Mouse (Mus musculus): ENCODE results near the gene Nfs1. TPM values are rescaled to one million over a fixed set of nuclear protein-coding genes. Genes with fewer than 3 reads are reported as not detected.
"Not testable (repeated sequence)": the region's sequence is repeated elsewhere in the genome, so short reads cannot be mapped to it uniquely, and the experiment has no call there.

Gene Nfs1
- polyA plus RNA-seq (2015; fragmentation: Nextera tagmentation; extraction: Ambion mirVana) = 41.0 and 43.6 TPM in 2 replicates

DNA sequence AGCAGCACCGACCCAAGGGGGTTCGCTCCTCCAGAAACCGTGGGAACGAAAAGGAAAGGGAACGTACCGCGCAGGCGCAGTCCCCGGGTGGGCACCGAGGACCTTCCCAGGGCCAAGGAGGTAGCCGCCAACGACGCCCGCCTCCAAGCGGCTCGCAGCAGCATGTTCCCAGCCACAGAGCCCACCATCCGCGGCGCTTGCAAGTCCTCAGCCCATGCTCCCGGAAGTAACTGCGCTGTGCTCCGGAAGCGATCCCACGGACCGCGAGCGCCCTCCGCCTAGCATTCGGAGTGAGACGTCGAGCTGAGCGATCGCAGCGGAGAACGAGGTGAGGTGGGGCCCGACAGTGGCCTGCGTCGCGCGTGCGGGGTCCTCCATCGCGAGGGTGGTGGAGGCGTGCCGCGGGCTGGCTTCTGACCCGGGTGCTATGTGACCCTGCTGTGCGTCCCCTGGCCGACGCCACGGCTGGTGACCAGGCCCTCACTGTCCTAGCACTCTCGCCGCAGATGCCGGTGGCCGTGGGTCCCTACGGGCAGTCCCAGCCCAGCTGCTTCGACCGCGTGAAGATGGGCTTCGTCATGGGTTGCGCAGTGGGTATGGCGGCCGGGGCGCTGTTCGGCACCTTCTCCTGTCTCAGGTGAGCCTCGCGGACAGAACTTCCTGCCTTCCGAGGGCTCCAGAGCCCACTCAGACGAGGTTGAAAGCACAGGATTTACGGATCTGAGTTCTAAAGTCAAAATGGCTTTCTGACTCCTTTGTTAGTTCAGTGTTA lies at the start of gene Nfs1, which contains the start of gene Romo1:
TSS of gene Nfs1 (minus strand) at position 234 of the 772 bp plus-strand sequence.
TSS of gene Romo1 (plus strand) at position 87 of the 772 bp plus-strand sequence.
- H3K36me3 ChIP-seq (ENCODE audit: control insufficient read depth, insufficient read depth, low read length) = peaks cover 15% of the 10 kb centered on the region

DNA sequence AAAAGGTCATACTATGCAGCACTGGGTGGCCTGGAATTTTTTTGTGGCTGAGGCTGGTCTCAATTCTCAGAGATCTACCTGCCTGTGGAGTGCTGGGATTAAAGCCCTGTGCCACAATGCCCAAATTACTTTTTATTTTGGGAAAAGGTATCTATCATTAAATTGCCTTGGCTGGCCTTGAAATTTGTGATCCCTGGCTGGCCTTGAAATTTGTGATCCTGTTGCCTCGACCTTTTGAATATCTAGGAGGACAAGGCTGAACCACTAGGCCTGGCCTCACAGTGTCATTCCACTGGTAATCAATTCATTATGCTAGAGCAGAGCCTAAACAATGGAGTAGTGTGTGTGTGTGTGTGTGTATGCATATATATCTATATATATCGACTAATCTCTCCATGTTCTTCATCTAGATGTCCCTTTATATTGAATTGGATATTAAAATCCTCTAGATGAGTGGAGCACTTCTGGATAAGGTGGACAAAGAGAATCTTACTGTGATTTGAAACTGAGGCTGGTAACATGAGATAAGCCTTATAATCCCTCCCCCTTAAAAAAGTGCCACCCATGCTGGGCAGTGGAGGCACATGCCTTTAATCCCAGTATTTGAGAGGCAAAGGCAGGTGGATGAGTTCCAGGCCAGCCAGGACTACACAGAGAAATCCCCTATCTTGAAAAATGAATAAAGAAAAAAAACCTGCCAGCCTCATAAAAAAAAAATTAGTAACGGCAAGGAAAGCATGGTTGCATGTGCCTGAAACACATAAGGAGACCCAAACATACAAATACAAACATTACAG lies 49.3 kb upstream of the Nfs1 start:
- no peaks in the 10 kb centered on the region for H3K36me3 ChIP-seq (ENCODE audit: control insufficient read depth, insufficient read depth, low read length)
- no peaks in the 10 kb centered on the region for H3K9me3 ChIP-seq (ENCODE audit: control insufficient read depth, low read length)
- WGBS = 77% methylated on average over 3 of the region's 3 CpGs
- H3K9ac ChIP-seq (ENCODE audit: low read length) = no peak overlapping the region
- H3K4me2 ChIP-seq (ENCODE audit: low read depth, low read length) = no peak overlapping the region
- H3K27ac ChIP-seq (ENCODE audit: low read length) = no peak overlapping the region
- no peaks in the 10 kb centered on the region for H3K27me3 ChIP-seq (ENCODE audit: control insufficient read depth, insufficient read depth, low read depth, low read length)
- no peak for ATAC-seq (ENCODE audit: low read depth)
- H3K4me3 ChIP-seq (ENCODE audit: low read length) = no peak overlapping the region
- peaks cover 14% of the 10 kb centered on the region for H3K4me1 ChIP-seq (replicated peaks; ENCODE audit: control insufficient read depth, insufficient read depth, low read length)

More for the DNA sequence above, at the start of gene Nfs1, which contains the start of gene Romo1:
- WGBS = under 1% methylated on average over 60 of the region's 70 CpGs
- H3K4me3 ChIP-seq (ENCODE audit: low read length) = peak within 1 kb of the TSS; percentile 86
- peak within 1 kb of the TSS; percentile 71 for H3K4me2 ChIP-seq (ENCODE audit: low read depth, low read length)
- peaks cover 4% of the 10 kb centered on the region for H3K4me1 ChIP-seq (replicated peaks; ENCODE audit: control insufficient read depth, insufficient read depth, low read length)
- no peaks in the 10 kb centered on the region for H3K9me3 ChIP-seq (ENCODE audit: control insufficient read depth, low read length)
- H3K27ac ChIP-seq (ENCODE audit: low read length) = peak within 1 kb of the TSS; percentile 95
- peak; percentile 98 for ATAC-seq (ENCODE audit: low read depth)
- no peaks in the 10 kb centered on the region for H3K27me3 ChIP-seq (ENCODE audit: control insufficient read depth, insufficient read depth, low read depth, low read length)
- peak within 1 kb of the TSS; percentile 95 for H3K9ac ChIP-seq (ENCODE audit: low read length)

DNA sequence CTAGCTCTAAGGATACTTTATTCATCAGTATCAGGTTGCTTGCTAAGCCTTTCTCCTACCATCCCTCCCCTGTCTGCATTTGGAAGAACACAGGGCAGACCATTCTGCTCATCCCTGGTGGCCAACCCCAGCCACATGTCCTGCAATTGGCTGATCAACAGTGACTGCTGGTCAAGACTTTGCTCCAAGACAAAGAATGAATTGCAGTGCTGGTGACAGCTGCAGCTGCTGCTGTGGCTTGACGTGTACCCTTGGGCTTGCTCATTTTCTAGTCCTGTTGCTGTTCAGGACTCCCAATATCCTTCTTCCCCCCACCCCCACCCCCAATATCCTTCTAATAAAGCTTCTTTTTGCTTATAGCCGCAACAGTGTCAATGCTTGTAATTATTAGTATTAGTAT lies 48.1 kb upstream of the Nfs1 start:
- peaks cover 5% of the 10 kb centered on the region for H3K4me1 ChIP-seq (replicated peaks; ENCODE audit: control insufficient read depth, insufficient read depth, low read length)
- H3K4me3 ChIP-seq (ENCODE audit: low read length) = no peak overlapping the region
- H3K9me3 ChIP-seq (ENCODE audit: control insufficient read depth, low read length) = no peaks in the 10 kb centered on the region
- no peak overlapping the region for H3K27ac ChIP-seq (ENCODE audit: low read length)
- no peaks in the 10 kb centered on the region for H3K36me3 ChIP-seq (ENCODE audit: control insufficient read depth, insufficient read depth, low read length)
- H3K27me3 ChIP-seq (ENCODE audit: control insufficient read depth, insufficient read depth, low read depth, low read length) = no peaks in the 10 kb centered on the region
- ATAC-seq (ENCODE audit: low read depth) = no peak
- 73% methylated on average over 2 of the region's 2 CpGs for WGBS
- no peak overlapping the region for H3K9ac ChIP-seq (ENCODE audit: low read length)
- no peak overlapping the region for H3K4me2 ChIP-seq (ENCODE audit: low read depth, low read length)

DNA sequence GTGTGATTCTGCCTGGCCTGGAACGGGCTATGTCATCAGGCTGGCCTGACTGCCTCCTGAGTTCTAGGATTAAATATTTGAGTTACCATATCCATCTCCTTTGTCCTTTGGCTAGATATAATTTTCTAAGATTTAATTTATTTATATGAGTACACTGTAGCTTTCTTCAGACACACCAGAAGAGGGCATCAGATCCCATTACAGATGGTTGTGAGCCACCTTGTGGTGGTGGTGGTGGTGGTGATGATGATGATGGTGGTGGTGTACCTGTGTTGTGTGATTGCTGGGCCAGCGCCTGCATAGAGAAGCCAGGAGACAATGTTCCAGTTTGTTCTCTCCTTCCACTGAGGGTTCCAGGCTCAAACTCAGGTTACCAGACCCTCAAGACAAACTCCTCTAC lies 47.6 kb upstream of the Nfs1 start:
- Histone ChIP-seq H3K9ac (ENCODE audit: low read length) (no peak overlapping the region), H3K4me1 (replicated peaks; ENCODE audit: control insufficient read depth, insufficient read depth, low read length) (peaks cover 5% of the 10 kb centered on the region), H3K27ac (ENCODE audit: low read length) (no peak overlapping the region), H3K4me2 (ENCODE audit: low read depth, low read length) (no peak overlapping the region), H3K36me3 (ENCODE audit: control insufficient read depth, insufficient read depth, low read length) (no peaks in the 10 kb centered on the region), H3K27me3 (ENCODE audit: control insufficient read depth, insufficient read depth, low read depth, low read length) (no peaks in the 10 kb centered on the region), H3K4me3 (ENCODE audit: low read length) (no peak overlapping the region), H3K9me3 (ENCODE audit: control insufficient read depth, low read length) (no peaks in the 10 kb centered on the region)
- 88% methylated on average over 2 of the region's 2 CpGs for WGBS
- no peak for ATAC-seq (ENCODE audit: low read depth)

DNA sequence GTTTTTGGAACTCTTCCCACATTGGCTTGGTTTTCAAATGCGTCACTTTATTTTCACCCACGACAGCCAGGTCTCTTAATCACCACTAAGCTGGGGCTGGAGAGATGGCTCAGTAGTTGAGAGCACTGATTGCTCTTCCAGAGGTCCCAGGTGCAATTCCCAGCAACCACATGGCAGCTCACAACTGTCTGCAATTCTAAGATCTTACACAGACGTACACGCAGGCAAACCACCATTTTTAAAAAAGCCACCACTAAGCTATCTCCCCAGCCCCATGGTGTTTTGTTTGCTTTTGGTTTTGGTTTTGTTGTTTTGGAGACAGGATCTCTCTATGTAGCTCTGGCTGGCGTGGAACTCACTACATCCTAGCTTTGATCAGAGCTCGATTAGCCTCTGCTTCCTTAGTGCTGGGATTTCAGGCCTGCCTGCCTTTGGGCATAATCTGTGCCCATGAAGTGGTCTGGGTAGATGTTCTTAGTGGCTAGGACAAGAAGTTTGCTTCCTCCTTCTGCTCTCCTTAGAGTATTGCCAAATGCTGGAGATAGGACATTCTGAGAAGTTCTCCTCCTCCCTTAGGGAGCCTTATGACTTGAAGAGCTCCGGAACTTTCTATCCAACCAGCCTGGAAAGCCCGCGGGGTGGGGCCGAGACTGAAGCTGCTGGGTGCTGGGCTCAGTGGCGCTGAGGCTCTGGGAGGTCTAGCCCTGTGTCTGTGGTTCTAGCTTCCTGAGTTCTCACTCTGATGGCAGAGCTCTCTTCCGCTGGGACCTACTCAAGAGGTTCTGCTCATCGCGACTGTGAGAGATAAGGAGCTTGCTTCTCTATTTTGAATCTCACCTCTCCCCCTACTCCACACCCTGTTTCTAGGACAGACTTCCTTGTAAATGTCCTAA lies 46.3 kb upstream of the Nfs1 start:
- Histone ChIP-seq H3K4me2 (ENCODE audit: low read depth, low read length) (no peak overlapping the region), H3K36me3 (ENCODE audit: control insufficient read depth, insufficient read depth, low read length) (no peaks in the 10 kb centered on the region), H3K27me3 (ENCODE audit: control insufficient read depth, insufficient read depth, low read depth, low read length) (no peaks in the 10 kb centered on the region), H3K9ac (ENCODE audit: low read length) (no peak overlapping the region), H3K27ac (ENCODE audit: low read length) (no peak overlapping the region), H3K9me3 (ENCODE audit: control insufficient read depth, low read length) (no peaks in the 10 kb centered on the region), H3K4me1 (replicated peaks; ENCODE audit: control insufficient read depth, insufficient read depth, low read length) (no peaks in the 10 kb centered on the region), H3K4me3 (ENCODE audit: low read length) (no peak overlapping the region)
- ATAC-seq (ENCODE audit: low read depth) = no peak
- WGBS = 74% methylated on average over 14 of the region's 14 CpGs

DNA sequence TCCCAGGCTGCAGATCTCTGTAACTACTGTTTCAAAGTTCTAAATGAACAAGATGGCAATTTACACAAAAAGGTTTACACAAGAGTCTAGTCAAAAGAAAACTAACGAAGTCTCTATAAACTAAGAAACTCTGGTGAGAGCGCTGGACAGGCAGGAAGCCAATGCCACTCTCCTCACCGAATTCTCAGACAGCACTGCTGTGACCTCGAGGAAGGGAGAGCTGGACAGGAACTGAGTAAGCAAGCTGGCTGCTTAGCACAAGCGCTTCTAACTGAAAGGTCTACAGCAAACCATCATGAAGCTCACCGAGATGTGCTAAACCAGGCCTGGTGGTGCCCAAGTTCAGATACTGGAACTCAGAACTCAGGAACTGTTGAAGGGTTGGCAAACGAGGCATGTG lies 45.3 kb upstream of the Nfs1 start:
- H3K4me3 ChIP-seq (ENCODE audit: low read length); H3K9ac ChIP-seq (ENCODE audit: low read length); ATAC-seq (ENCODE audit: low read depth); H3K4me2 ChIP-seq (ENCODE audit: low read depth, low read length); H3K4me1 ChIP-seq (replicated peaks; ENCODE audit: control insufficient read depth, insufficient read depth, low read length); H3K9me3 ChIP-seq (ENCODE audit: control insufficient read depth, low read length); H3K36me3 ChIP-seq (ENCODE audit: control insufficient read depth, insufficient read depth, low read length); H3K27me3 ChIP-seq (ENCODE audit: control insufficient read depth, insufficient read depth, low read depth, low read length); H3K27ac ChIP-seq (ENCODE audit: low read length): not testable (repeated sequence)
- WGBS = 66% methylated on average over 7 of the region's 7 CpGs

DNA sequence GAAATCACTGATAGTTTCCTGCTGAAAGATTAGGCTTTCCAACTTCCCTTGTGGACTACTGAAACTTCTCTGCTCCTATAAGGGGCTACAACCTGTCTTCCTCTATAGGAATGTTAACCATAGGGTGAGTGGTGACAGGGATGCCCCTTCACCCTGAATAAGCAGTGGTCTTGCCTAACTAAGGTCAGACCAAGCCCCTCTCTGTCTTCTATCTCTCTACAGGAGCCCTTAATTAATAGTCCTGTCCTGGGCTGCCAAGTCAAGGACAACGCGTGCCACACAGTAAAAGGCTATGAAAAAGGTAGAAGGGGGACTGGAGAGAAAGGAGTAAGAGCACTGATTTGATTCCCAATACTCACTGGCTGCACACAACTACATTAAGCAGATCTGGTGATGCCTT lies 37.6 kb upstream of the Nfs1 start:
- H3K9me3 ChIP-seq (ENCODE audit: control insufficient read depth, low read length) = no peaks in the 10 kb centered on the region
- H3K4me1 ChIP-seq (replicated peaks; ENCODE audit: control insufficient read depth, insufficient read depth, low read length) = peaks cover 14% of the 10 kb centered on the region
- no peak overlapping the region for H3K9ac ChIP-seq (ENCODE audit: low read length)
- no peak overlapping the region for H3K4me3 ChIP-seq (ENCODE audit: low read length)
- no peak overlapping the region for H3K27ac ChIP-seq (ENCODE audit: low read length)
- WGBS = 68% methylated on average over 2 of the region's 2 CpGs
- H3K4me2 ChIP-seq (ENCODE audit: low read depth, low read length) = no peak overlapping the region
- H3K36me3 ChIP-seq (ENCODE audit: control insufficient read depth, insufficient read depth, low read length) = peaks cover 12% of the 10 kb centered on the region
- H3K27me3 ChIP-seq (ENCODE audit: control insufficient read depth, insufficient read depth, low read depth, low read length) = no peaks in the 10 kb centered on the region
- ATAC-seq (ENCODE audit: low read depth) = no peak

DNA sequence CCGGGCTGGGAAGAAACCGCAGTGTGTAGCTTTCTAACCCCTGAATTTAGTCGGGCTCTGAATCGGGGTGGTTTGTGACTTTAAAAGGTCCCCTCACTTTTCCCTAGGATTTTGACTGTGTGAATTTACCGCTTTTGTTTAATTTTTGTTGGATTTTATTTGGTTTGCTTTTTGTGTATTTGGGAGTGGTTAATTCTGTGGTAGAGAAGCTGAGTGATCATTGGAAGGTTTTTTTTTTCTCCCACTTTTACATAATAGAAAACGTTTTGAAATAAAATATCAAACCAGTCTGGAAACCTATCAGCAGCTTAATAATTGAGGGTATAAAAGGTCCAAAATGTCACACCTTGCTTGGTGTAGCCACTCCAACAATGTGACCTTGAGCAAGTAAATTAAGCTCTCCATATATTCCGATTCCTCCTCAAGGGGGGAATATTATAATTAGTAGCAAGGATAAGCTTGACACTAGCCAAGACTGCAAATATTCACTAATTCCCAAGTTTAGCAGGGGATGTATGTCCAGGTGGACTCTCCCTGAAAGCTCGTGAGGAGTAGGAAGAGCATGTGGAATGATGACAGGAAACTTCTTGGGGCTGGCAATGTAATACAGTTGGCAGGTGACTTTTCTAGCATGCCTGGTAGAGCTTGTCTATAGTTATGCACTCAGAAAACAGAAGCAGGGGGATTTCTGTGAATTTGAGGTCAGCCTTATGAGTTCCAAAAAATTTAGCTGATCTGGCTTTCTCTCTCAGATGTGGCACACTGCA lies 37.0 kb upstream of the Nfs1 start:
- H3K4me3 ChIP-seq (ENCODE audit: low read length) = peak overlapping the region; percentile 69
- H3K36me3 ChIP-seq (ENCODE audit: control insufficient read depth, insufficient read depth, low read length) = peaks cover 12% of the 10 kb centered on the region
- H3K4me2 ChIP-seq (ENCODE audit: low read depth, low read length) = peak overlapping the region; percentile 68
- WGBS = 11% methylated on average over 8 of the region's 8 CpGs
- peaks cover 14% of the 10 kb centered on the region for H3K4me1 ChIP-seq (replicated peaks; ENCODE audit: control insufficient read depth, insufficient read depth, low read length)
- H3K9ac ChIP-seq (ENCODE audit: low read length) = peak overlapping the region; percentile 84
- no peaks in the 10 kb centered on the region for H3K27me3 ChIP-seq (ENCODE audit: control insufficient read depth, insufficient read depth, low read depth, low read length)
- peak overlapping the region; percentile 88 for H3K27ac ChIP-seq (ENCODE audit: low read length)
- no peak for ATAC-seq (ENCODE audit: low read depth)
- H3K9me3 ChIP-seq (ENCODE audit: control insufficient read depth, low read length) = no peaks in the 10 kb centered on the region
